Mouse (Mus musculus) heart, adult 2 months (tissue): Measurements from ENCODE around the gene Neurog1. TPM values are rescaled to one million over a fixed set of nuclear protein-coding genes. Genes with fewer than 3 reads are reported as not detected.

Source experiments
- DNase-seq, 2 experiments: peaks; one replicate each; pipeline ENCODE4 v3.0.0; 2021
- H3K27ac ChIP-seq: fragments of 200-600 bp; 2 replicates; pipeline ENCODE4 v1.8.1; 2022
- H3K27me3 ChIP-seq: fragments of 200-500 bp; 2 replicates; pipeline ENCODE4 v1.6.1; 2012; ENCODE audit warnings: mild to moderate bottlenecking, low read length, inconsistent platforms, mixed read lengths; ENCODE audit not compliant: control insufficient read depth, insufficient read depth
- H3K36me3 ChIP-seq: fragments of 200-500 bp; 2 replicates; pipeline ENCODE4 v1.6.1; 2012; ENCODE audit warnings: low read length, inconsistent platforms; ENCODE audit not compliant: control insufficient read depth, insufficient read depth
- H3K4me1 ChIP-seq: fragments of 200-500 bp; 2 replicates; pipeline ENCODE4 v1.6.1; 2011; ENCODE audit warnings: low read length; ENCODE audit not compliant: control insufficient read depth, insufficient read depth
- H3K4me3 ChIP-seq: fragments of 200-600 bp; 2 replicates; pipeline ENCODE4 v1.8.1; 2022
- H3K79me2 ChIP-seq: fragments of 200-500 bp; replicated peaks from 2 replicates; pipeline ENCODE4 v1.6.1; 2012; ENCODE audit warnings: mild to moderate bottlenecking, inconsistent platforms, low read length, moderate library complexity, mixed read lengths; ENCODE audit not compliant: control insufficient read depth, insufficient read depth
- H3K9ac ChIP-seq: fragments of 200-500 bp; 2 replicates; pipeline ENCODE4 v1.6.1; 2012; ENCODE audit warnings: low read depth, mild to moderate bottlenecking, control low read depth, inconsistent platforms, low read length, mixed read lengths
- CTCF ChIP-seq: fragments of 200-600 bp; IDR thresholded peaks from 2 replicates; pipeline ENCODE4 v1.8.1; 2022; ENCODE audit warnings: antibody characterized with exemption, mild to moderate bottlenecking, moderate library complexity
- EP300 ChIP-seq: fragments of 200-500 bp; IDR thresholded peaks from 2 replicates; pipeline ENCODE4 v1.6.1; 2011; ENCODE audit warnings: low read depth, low read length, control low read depth; ENCODE audit not compliant: insufficient read depth
- POLR2A ChIP-seq: fragments of 200-500 bp; IDR thresholded peaks from 2 replicates; pipeline ENCODE4 v1.6.1; 2011; ENCODE audit warnings: mild to moderate bottlenecking, low read depth, low read length, control low read depth; ENCODE audit not compliant: insufficient read depth
- WGBS: fragments of 180-500 bp; shearing (Covaris S2); methylation state at CpG from one replicate; pipeline ENCODE4 v1.1.7; 2018; 5-methylcytosine and 5-hydroxymethylcytosine counted together
- intact Hi-C: fragments of 180-260 bp; cut with DNase I; formaldehyde crosslinking; loops from one replicate; pipeline ENCODE4 v1.15.1; 2025
- polyA plus RNA-seq: library from polyadenylated mRNA; depleted of rRNA; stranded (reverse); fragments of >200 nt; gene quantifications from 2 replicates; pipeline ENCODE4 v1.2.3, GENCODE M21; 2012
- total RNA-seq, 2 experiments: library from RNA; stranded (reverse); gene quantifications; 2 replicates each; pipeline ENCODE4 v1.2.3; 2021

Gene Neurog1
- total and polyA plus RNA-seq, 3 experiments: not detected

- DNase-seq: no peak
- Histone ChIP-seq H3K79me2 (no peaks in the 10 kb centered on the region), H3K36me3 (no peaks in the 10 kb centered on the region), H3K9ac (no peak overlapping the region), H3K4me1 (no peaks in the 10 kb centered on the region), H3K4me3 (no peak overlapping the region), H3K27me3 (peaks cover 26% of the 10 kb centered on the region), H3K27ac (no peak overlapping the region)
- TF ChIP-seq POLR2A (no peak), CTCF (no peak), EP300 (no peak)
- WGBS: 16% methylated on average over 14 of the region's 14 CpGs
- intact Hi-C loops: loop anchor here (10.0 kb wide), 1 partner anchor 422 kb away; the partner anchor contains the start of gene Pitx1
Observed at GRCm38 (mm10) chr13:56256716-56257299, 4.8 kb upstream of the Neurog1 start.

- TF ChIP-seq EP300 (no peak), CTCF (no peak), POLR2A (no peak)
- H3K36me3 ChIP-seq: no peaks in the 10 kb centered on the region
- intact Hi-C loops: loop anchor here (10.0 kb wide), 1 partner anchor 419 kb away; the partner anchor contains the start of gene Pitx1
- H3K9ac ChIP-seq: no peak overlapping the region
- no peak overlapping the region for H3K27ac ChIP-seq
- WGBS: 34% methylated on average over 3 of the region's 3 CpGs
- no peak overlapping the region for H3K4me3 ChIP-seq
- no peak for DNase-seq
- H3K4me1 ChIP-seq: no peaks in the 10 kb centered on the region
- no peaks in the 10 kb centered on the region for H3K79me2 ChIP-seq
- peaks cover 33% of the 10 kb centered on the region for H3K27me3 ChIP-seq
Observed at GRCm38 (mm10) chr13:56253379-56253778, 1.4 kb upstream of the Neurog1 start.

GRCm38 (mm10) chr13:56252783-56253182 is 820 bp upstream of the Neurog1 start:
- Histone ChIP-seq H3K4me3 (no peak overlapping the region), H3K79me2 (no peaks in the 10 kb centered on the region), H3K4me1 (no peaks in the 10 kb centered on the region), H3K27ac (no peak overlapping the region), H3K36me3 (no peaks in the 10 kb centered on the region), H3K9ac (no peak overlapping the region), H3K27me3 (peaks cover 33% of the 10 kb centered on the region)
- no peak for TF ChIP-seq POLR2A
- no peak for TF ChIP-seq CTCF
- TF ChIP-seq EP300: no peak
- 15% methylated on average over 8 of the region's 8 CpGs for WGBS
- intact Hi-C loops: loop anchor here (10.0 kb wide), 1 partner anchor 418 kb away; the partner anchor contains the start of gene Pitx1
- no peak for DNase-seq

GRCm38 (mm10) chr13:56251176-56251923 is 613 bp downstream of the Neurog1 start:
- Histone ChIP-seq H3K79me2 (no peaks in the 10 kb centered on the region), H3K4me3 (no peak overlapping the region), H3K27me3 (peaks cover 33% of the 10 kb centered on the region), H3K9ac (no peak overlapping the region), H3K27ac (no peak overlapping the region), H3K36me3 (no peaks in the 10 kb centered on the region), H3K4me1 (no peaks in the 10 kb centered on the region)
- TF ChIP-seq EP300 (no peak), POLR2A (no peak), CTCF (no peak)
- no peak for DNase-seq
- 2% methylated on average over 59 of the region's 59 CpGs for WGBS
- intact Hi-C loops: loop anchor here (10.0 kb wide), 1 partner anchor 417 kb away; the partner anchor contains the start of gene Pitx1

GRCm38 (mm10) chr13:56250551-56251161 is 1.3 kb downstream of the Neurog1 start:
- 4% methylated on average over 13 of the region's 14 CpGs for WGBS
- H3K27me3 ChIP-seq: peaks cover 33% of the 10 kb centered on the region

More at GRCm38 (mm10) chr13:56250551-56251161, 1.3 kb downstream of the Neurog1 start:
- intact Hi-C loops: loop anchor here (10.0 kb wide), 1 partner anchor 416 kb away; the partner anchor contains the start of gene Pitx1
- Histone ChIP-seq H3K36me3 (no peaks in the 10 kb centered on the region), H3K4me1 (no peaks in the 10 kb centered on the region), H3K4me3 (no peak overlapping the region), H3K27ac (no peak overlapping the region), H3K9ac (no peak overlapping the region), H3K79me2 (no peaks in the 10 kb centered on the region)
- DNase-seq: no peak
- TF ChIP-seq CTCF (no peak), EP300 (no peak), POLR2A (no peak)
